Mouse (Mus musculus) hematopoietic stem cell, adult 5-6 weeks (primary cell): Measurements from ENCODE around the gene Il1r2. TPM values are rescaled to one million over a fixed set of nuclear protein-coding genes. Genes with fewer than 3 reads are reported as not detected.

ENCODE experiments used
- ATAC-seq, 2 experiments: fragments of 125-278 bp in 1 of 2; replicated peaks in 1 of 2; 2 replicates each; pipeline ENCODE4 v1.8.0; 2016 to 2017; ENCODE audit warnings: inconsistent platforms in 2 of 2, mild to moderate bottlenecking in 2 of 2, moderate number of reproducible peaks in 2 of 2, low read depth in 1 of 2, moderate TSS enrichment in 1 of 2; ENCODE audit not compliant: low FRiP score in 2 of 2, poor library complexity in 2 of 2, severe bottlenecking in 2 of 2, insufficient read depth in 1 of 2, low TSS enrichment in 1 of 2
- total RNA-seq: library from RNA; stranded (forward); fragments of 172-1452, 232-1000 nt; gene quantifications from 2 replicates; pipeline ENCODE4 v1.2.3, GENCODE M21; 2017

The Il1r2 gene
- total RNA-seq, result 4.9 and 20.8 TPM in 2 replicates

DNA sequence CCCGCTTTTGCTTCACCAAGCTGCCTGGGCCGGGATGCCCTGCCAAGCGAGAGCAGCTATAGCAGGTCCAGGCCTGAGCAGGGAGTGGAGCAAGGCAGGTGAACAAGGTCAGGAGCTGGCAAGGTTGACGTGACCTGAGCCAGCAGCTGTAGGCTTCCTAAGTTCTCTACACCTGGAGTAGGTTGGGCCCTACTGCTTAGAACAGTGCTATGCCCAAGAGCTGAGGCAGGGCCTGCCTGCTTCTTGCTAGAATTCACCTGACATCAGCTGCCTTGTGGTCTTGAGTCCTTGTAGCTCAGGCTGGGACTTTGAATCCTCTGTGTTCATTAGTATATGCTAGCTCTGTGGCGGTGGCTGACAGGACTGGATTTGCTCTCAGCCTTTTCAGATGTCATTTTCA is at the start of gene Il1r2:
Il1r2 (plus strand) TSS at position 301 of the 400 bp plus-strand sequence.
- no peak for ATAC-seq

GRCm38 (mm10) chr1:40024554-40025320 is 49.1 kb upstream of the Il1r2 start:
- no peak for ATAC-seq

GRCm38 (mm10) chr1:40025416-40025815 is 48.5 kb upstream of the Il1r2 start:
- no peak for ATAC-seq

DNA sequence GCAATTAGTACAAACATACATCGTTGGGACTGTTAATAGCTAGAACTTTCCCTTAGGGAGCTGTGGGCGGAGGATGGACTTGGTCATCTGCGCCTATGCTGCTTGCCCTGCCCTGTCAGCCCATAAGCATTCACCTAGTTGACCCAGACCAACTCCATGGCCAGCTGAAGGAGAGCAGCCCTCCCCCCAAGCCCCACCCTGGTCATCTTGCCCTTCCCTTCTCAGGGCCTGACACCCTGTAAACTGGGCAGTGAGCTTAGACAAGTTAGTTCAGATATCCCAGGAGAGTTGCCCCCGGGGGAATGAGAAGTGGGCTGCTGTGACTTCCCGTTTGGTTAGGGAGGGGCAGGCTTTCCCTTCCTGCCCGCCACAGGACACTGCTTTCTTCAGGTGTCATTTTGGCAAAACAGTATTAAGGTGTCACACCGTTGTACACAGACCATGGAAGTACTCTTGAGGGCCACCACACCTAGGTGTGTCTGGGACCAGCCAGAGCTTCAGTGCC is 46.7 kb upstream of the Il1r2 start:
- ATAC-seq, result no peak

DNA sequence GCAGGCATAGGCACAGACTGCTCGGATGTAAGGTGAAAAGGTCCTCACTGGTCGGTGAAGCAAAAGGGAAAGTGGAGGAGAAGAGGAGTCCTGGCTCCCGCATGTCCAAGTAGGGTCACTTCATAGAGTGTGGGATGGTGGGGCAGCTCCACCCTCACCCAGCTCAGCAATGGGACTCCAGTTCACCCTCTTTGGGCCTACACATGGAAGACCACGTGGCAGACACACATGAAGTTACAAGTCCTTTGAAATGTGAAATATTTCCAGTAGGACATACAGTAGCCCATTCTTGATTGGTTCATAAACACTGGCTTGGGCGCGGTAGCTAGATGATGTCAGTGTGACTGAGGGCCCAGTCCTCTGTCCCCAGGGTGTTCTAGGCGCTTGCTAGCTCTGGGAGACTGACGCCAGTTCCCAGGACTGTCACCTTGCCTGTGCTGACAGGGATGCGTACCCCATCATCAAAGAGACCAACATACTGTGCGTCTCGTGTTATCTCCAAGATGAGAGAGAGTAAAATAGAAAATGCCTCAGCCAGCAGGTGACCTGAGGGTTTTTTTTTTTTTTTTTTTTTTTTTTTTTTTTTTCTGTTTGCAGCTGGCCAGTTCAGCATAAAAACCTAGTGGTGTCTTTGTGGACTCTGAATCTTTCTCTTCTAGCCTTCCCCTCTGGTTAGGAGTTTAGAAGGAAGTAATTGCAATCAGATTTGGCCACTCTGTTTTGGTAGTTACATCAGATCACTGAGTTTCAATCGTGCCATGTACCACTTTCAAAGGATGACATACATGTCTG is 45.5 kb upstream of the Il1r2 start:
- ATAC-seq, result no peak

- no peak for ATAC-seq
Observed at GRCm38 (mm10) chr1:40029597-40029996, 44.3 kb upstream of the Il1r2 start.

- ATAC-seq, result peak in 1 of 2 experiments; percentile 23; a peak in 1 of 4 replicates
Observed at GRCm38 (mm10) chr1:40030287-40030975, 43.4 kb upstream of the Il1r2 start.

GRCm38 (mm10) chr1:40030976-40031356 is 42.9 kb upstream of the Il1r2 start:
- ATAC-seq, result no peak

- no peak for ATAC-seq
Observed at GRCm38 (mm10) chr1:40031626-40032025, 42.3 kb upstream of the Il1r2 start.

GRCm38 (mm10) chr1:40033315-40033714 is 40.6 kb upstream of the Il1r2 start:
- no peak for ATAC-seq

GRCm38 (mm10) chr1:40033743-40034420 is 40.0 kb upstream of the Il1r2 start:
- no peak for ATAC-seq

GRCm38 (mm10) chr1:40037831-40038230 is 36.0 kb upstream of the Il1r2 start:
- peak in 1 of 2 experiments; percentile 39; a peak in 1 of 4 replicates for ATAC-seq

GRCm38 (mm10) chr1:40045686-40046085 is 28.2 kb upstream of the Il1r2 start:
- peak; percentile 89 to 92 for ATAC-seq

DNA sequence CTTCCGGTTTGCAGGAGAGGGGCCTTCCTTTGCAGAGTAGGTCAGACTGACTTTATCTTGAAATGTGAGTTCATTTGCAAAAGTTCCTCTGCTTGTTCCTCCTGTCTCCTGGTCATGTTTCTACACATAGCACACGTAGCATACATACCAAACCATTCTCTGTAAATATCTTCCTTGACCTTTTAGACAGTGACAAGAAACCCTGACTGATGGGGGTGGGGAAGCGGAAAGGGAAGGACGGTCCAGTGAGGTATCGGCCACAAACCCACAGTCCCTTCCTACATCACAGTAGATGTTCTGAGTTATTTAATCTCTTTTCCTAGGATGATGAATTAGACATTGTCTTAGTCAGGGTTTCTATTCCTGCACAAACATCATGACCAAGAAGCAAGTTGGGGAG is 27.3 kb upstream of the Il1r2 start:
- no peak for ATAC-seq

- ATAC-seq, result peak; percentile 95 to 99
Observed at GRCm38 (mm10) chr1:40051157-40051556, 22.7 kb upstream of the Il1r2 start.

DNA sequence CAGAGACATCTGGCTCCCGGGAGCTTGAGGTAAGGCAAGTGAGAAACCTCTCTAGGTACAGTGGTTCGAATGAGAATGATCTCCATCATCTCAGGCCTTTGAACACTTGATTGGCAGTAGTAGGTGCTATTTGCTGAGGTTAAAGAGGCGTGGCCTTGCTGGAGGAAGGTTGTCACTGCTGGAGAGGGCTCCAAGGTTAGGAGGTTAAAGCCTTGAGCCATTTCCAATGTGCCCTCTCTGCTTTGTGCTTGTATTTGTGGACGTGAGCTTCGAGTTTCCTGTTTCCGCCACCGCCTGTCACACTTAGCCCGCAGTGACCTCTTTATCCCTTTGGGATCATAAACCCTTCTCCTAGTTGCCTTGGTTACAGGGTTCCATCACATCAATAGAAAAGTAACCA is 21.7 kb upstream of the Il1r2 start:
- no peak for ATAC-seq

GRCm38 (mm10) chr1:40053071-40053470 is 20.8 kb upstream of the Il1r2 start:
- no peak for ATAC-seq
